Mouse (Mus musculus): ENCODE measurements at regions not wholly inside any gene's neighbourhood (a gene's known extent, or its start where the extent isn't known, plus 50 kb on each side); places are given as distances from the start of the nearest gene placed in this dataset.

DNA sequence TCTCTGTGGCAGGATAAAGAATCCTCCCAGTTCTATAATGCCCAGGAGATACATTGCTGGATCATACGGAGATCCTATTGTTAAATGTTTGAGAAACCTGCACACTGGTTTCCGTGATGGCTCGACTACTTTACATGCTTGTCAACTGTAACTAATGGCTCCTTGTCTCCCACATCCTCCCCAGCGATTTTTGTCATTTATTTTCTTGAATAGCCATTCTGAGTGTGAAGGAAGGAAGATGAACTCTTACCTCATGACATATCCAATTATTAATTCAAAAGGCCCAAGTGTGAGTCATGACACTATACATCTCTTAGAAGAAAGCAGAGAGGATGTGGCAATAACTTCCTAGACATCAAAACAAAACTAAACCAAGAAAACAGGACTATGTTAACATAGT, 61.2 kb upstream of the Gm45716 start:
- Histone ChIP-seq H3K4me1 (ENCODE audit: control insufficient read depth, insufficient read depth, low read length) (peaks cover 9% of the 10 kb centered on the region; the same call in 1 of the 2 replicates), H3K27ac (replicated peaks; ENCODE audit: low read depth, low read length) (no peak overlapping the region), H3K27me3 (ENCODE audit: control insufficient read depth, insufficient read depth, low read length) (no peaks in the 10 kb centered on the region), H3K36me3 (ENCODE audit: control insufficient read depth, insufficient read depth, low read length) (no peaks in the 10 kb centered on the region), H3K9me3 (ENCODE audit: control insufficient read depth, low read length) (no peaks in the 10 kb centered on the region), H3K4me3 (ENCODE audit: low read depth, low read length) (no peak overlapping the region), H3K4me2 (ENCODE audit: low read depth, severe bottlenecking) (no peak overlapping the region), H3K9ac (ENCODE audit: low read length) (no peak overlapping the region)
- WGBS = 86% methylated on average over 4 of the region's 4 CpGs
- no peak for DNase-seq (ENCODE audit: low spot score)
- ATAC-seq (ENCODE audit: insufficient number of reproducible peaks, low FRiP score, low TSS enrichment, low read depth) = no peak

GRCm38 (mm10) chr11:90128865-90129415, 58.5 kb upstream of the Gm45716 start:
- no peak for DNase-seq (ENCODE audit: low spot score)
- Histone ChIP-seq H3K9me3 (ENCODE audit: control insufficient read depth, low read length) (no peaks in the 10 kb centered on the region), H3K4me1 (ENCODE audit: control insufficient read depth, insufficient read depth, low read length) (peaks cover 9% of the 10 kb centered on the region; the same call in 1 of the 2 replicates), H3K27ac (replicated peaks; ENCODE audit: low read depth, low read length) (no peak overlapping the region), H3K4me3 (ENCODE audit: low read depth, low read length) (no peak overlapping the region), H3K9ac (ENCODE audit: low read length) (no peak overlapping the region), H3K36me3 (ENCODE audit: control insufficient read depth, insufficient read depth, low read length) (no peaks in the 10 kb centered on the region), H3K27me3 (ENCODE audit: control insufficient read depth, insufficient read depth, low read length) (no peaks in the 10 kb centered on the region), H3K4me2 (ENCODE audit: low read depth, severe bottlenecking) (no peak overlapping the region)
- no peak for ATAC-seq (ENCODE audit: insufficient number of reproducible peaks, low FRiP score, low TSS enrichment, low read depth)
- 80% methylated on average over 7 of the region's 7 CpGs for WGBS

DNA sequence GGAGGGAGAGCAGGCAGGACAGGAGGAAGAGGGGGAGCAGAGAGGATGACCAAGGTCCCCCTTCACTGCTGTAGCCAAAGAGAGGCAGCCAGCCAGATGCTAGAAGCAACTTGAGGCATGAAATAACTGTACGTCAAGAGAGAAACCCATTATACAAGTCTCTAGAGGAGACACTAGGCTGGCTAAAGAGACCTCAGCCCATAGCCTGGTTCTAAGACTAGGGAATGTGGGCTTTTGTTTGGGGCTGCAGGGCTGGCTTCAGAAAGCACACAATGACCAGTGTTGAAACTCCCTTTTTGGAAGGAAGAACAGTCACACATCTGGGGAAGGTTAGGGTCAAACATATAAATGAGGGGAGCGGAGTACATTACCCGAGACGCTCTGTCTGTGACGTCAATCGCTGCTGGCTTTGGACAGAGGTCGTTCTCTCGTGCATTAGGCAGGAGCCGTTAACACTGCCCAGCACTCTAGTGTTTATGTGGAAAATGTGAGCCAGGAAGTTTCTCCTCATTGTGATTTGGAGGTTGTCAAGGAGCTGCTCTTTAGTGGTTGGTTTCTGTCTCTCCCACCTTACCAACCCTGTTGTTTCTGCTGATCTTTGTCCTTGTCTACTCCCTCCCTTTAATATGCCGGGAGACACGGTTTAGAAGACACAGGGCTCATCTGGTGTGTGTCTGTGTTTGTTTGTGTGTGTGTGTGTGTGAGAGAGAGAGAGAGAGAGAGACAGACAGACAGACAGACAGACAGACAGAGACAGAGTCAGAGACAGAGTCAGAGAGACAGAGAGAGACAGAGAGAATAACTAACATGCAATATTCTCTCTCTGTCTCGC, 57.5 kb upstream of the Gm45716 start:
- peak; percentile 64 for DNase-seq (ENCODE audit: low spot score)
- H3K27ac ChIP-seq (replicated peaks; ENCODE audit: low read depth, low read length) = no peak overlapping the region
- peak overlapping the region; percentile 36 for H3K4me2 ChIP-seq (ENCODE audit: low read depth, severe bottlenecking)
- 23% methylated on average over 12 of the region's 12 CpGs for WGBS
- no peak overlapping the region for H3K4me3 ChIP-seq (ENCODE audit: low read depth, low read length)
- no peaks in the 10 kb centered on the region for H3K36me3 ChIP-seq (ENCODE audit: control insufficient read depth, insufficient read depth, low read length)
- H3K9me3 ChIP-seq (ENCODE audit: control insufficient read depth, low read length) = no peaks in the 10 kb centered on the region
- peak; percentile 86 for ATAC-seq (ENCODE audit: insufficient number of reproducible peaks, low FRiP score, low TSS enrichment, low read depth)
- no peaks in the 10 kb centered on the region for H3K27me3 ChIP-seq (ENCODE audit: control insufficient read depth, insufficient read depth, low read length)
- H3K4me1 ChIP-seq (ENCODE audit: control insufficient read depth, insufficient read depth, low read length) = peaks cover 9% of the 10 kb centered on the region; the same call in 1 of the 2 replicates
- H3K9ac ChIP-seq (ENCODE audit: low read length) = no peak overlapping the region

GRCm38 (mm10) chr11:90130635-90131034, 56.8 kb upstream of the Gm45716 start:
- Histone ChIP-seq H3K27ac (replicated peaks; ENCODE audit: low read depth, low read length) (no peak overlapping the region), H3K9me3 (ENCODE audit: control insufficient read depth, low read length) (no peaks in the 10 kb centered on the region), H3K27me3 (ENCODE audit: control insufficient read depth, insufficient read depth, low read length) (no peaks in the 10 kb centered on the region), H3K9ac (ENCODE audit: low read length) (no peak overlapping the region), H3K4me3 (ENCODE audit: low read depth, low read length) (no peak overlapping the region), H3K4me2 (ENCODE audit: low read depth, severe bottlenecking) (no peak overlapping the region), H3K4me1 (ENCODE audit: control insufficient read depth, insufficient read depth, low read length) (peaks cover 9% of the 10 kb centered on the region; the same call in 1 of the 2 replicates), H3K36me3 (ENCODE audit: control insufficient read depth, insufficient read depth, low read length) (no peaks in the 10 kb centered on the region)
- DNase-seq (ENCODE audit: low spot score) (no peak), ATAC-seq (ENCODE audit: insufficient number of reproducible peaks, low FRiP score, low TSS enrichment, low read depth) (no peak)
- no CpG with 5 or more reads among the region's 1 CpGs for WGBS

- H3K9ac ChIP-seq (ENCODE audit: low read length) = no peak overlapping the region
- H3K36me3 ChIP-seq (ENCODE audit: control insufficient read depth, insufficient read depth, low read length) = no peaks in the 10 kb centered on the region
- H3K27ac ChIP-seq (replicated peaks; ENCODE audit: low read depth, low read length) = no peak overlapping the region
- no peaks in the 10 kb centered on the region for H3K9me3 ChIP-seq (ENCODE audit: control insufficient read depth, low read length)
- 65% methylated on average over 5 of the region's 5 CpGs for WGBS
- no peak for ATAC-seq (ENCODE audit: insufficient number of reproducible peaks, low FRiP score, low TSS enrichment, low read depth)
- DNase-seq (ENCODE audit: low spot score) = no peak
- H3K27me3 ChIP-seq (ENCODE audit: control insufficient read depth, insufficient read depth, low read length) = no peaks in the 10 kb centered on the region
- no peak overlapping the region for H3K4me3 ChIP-seq (ENCODE audit: low read depth, low read length)
- H3K4me1 ChIP-seq (ENCODE audit: control insufficient read depth, insufficient read depth, low read length) = peaks cover 9% of the 10 kb centered on the region; the same call in 1 of the 2 replicates
- H3K4me2 ChIP-seq (ENCODE audit: low read depth, severe bottlenecking) = no peak overlapping the region
Observed at GRCm38 (mm10) chr11:90132579-90132978, 54.9 kb upstream of the Gm45716 start.

GRCm38 (mm10) chr11:90136307-90136706, 51.2 kb upstream of the Gm45716 start:
- DNase-seq (ENCODE audit: low spot score) (no peak), ATAC-seq (ENCODE audit: insufficient number of reproducible peaks, low FRiP score, low TSS enrichment, low read depth) (no peak)
- H3K4me2 ChIP-seq (ENCODE audit: low read depth, severe bottlenecking) = no peak overlapping the region
- no peaks in the 10 kb centered on the region for H3K27me3 ChIP-seq (ENCODE audit: control insufficient read depth, insufficient read depth, low read length)
- no peaks in the 10 kb centered on the region for H3K36me3 ChIP-seq (ENCODE audit: control insufficient read depth, insufficient read depth, low read length)
- no peak overlapping the region for H3K27ac ChIP-seq (replicated peaks; ENCODE audit: low read depth, low read length)
- 81% methylated on average over 7 of the region's 7 CpGs for WGBS
- H3K4me3 ChIP-seq (ENCODE audit: low read depth, low read length) = no peak overlapping the region
- H3K9ac ChIP-seq (ENCODE audit: low read length) = no peak overlapping the region
- no peaks in the 10 kb centered on the region for H3K4me1 ChIP-seq (ENCODE audit: control insufficient read depth, insufficient read depth, low read length)
- no peaks in the 10 kb centered on the region for H3K9me3 ChIP-seq (ENCODE audit: control insufficient read depth, low read length)
